Mouse (Mus musculus) embryonic fibroblast, embryonic 13.5 days (primary cell): Measurements from ENCODE around the gene Pctp. TPM values are rescaled to one million over a fixed set of nuclear protein-coding genes. Genes with fewer than 3 reads are reported as not detected.

ENCODE experiments used
- H3K27ac ChIP-seq: 2 replicates; pipeline ENCODE4 v1.5.1; 2012; ENCODE audit warnings: low read length, control low read depth, inconsistent platforms; ENCODE audit not compliant: insufficient read depth
- H3K4me1 ChIP-seq: 2 replicates; pipeline ENCODE4 v1.6.1; 2011; ENCODE audit warnings: low read length; ENCODE audit not compliant: control insufficient read depth, insufficient read depth
- H3K4me3 ChIP-seq: 2 replicates; pipeline ENCODE4 v1.5.1; 2011; ENCODE audit warnings: mild to moderate bottlenecking, control low read depth, low read length; ENCODE audit not compliant: insufficient read depth
- CTCF ChIP-seq: IDR thresholded peaks from 2 replicates; pipeline ENCODE4 v1.5.1; 2011; ENCODE audit warnings: mild to moderate bottlenecking, control low read depth, low read length, moderate library complexity, borderline replicate concordance; ENCODE audit not compliant: insufficient read depth
- POLR2A ChIP-seq: IDR thresholded peaks from 2 replicates; pipeline ENCODE4 v1.6.1; 2011; ENCODE audit warnings: low read depth, mild to moderate bottlenecking, control low read depth, low read length, moderate library complexity
- polyA plus RNA-seq: library from polyadenylated mRNA; stranded (reverse); fragments of >200 nt; gene quantifications from 2 replicates; pipeline ENCODE4 v1.2.4, GENCODE M21; 2011; ENCODE audit warnings: low read depth; ENCODE audit not compliant: missing spikeins, insufficient read length

Pctp gene
- polyA plus RNA-seq, 1 experiment = 3.8 TPM

- TF ChIP-seq POLR2A (no peak), CTCF (no peak)
- Histone ChIP-seq H3K27ac (no peak overlapping the region), H3K4me1 (no peaks in the 10 kb centered on the region), H3K4me3 (no peak overlapping the region)
These were observed 6.3 kb downstream of the Pctp start for GRCm38 (mm10) chr11:89996406-89996805.

- no peak overlapping the region for H3K4me3 ChIP-seq
- H3K4me1 ChIP-seq = no peaks in the 10 kb centered on the region
- TF ChIP-seq CTCF = no peak
- TF ChIP-seq POLR2A = no peak
- H3K27ac ChIP-seq = no peak overlapping the region
These were observed 7.1 kb downstream of the Pctp start for GRCm38 (mm10) chr11:89995596-89995995.

- Histone ChIP-seq H3K4me1 (no peaks in the 10 kb centered on the region), H3K27ac (no peak overlapping the region), H3K4me3 (no peak overlapping the region)
- TF ChIP-seq POLR2A (no peak), CTCF (no peak)
These were observed 8.0 kb downstream of the Pctp start for GRCm38 (mm10) chr11:89994706-89995105.

- no peak for TF ChIP-seq POLR2A
- TF ChIP-seq CTCF = no peak
- Histone ChIP-seq H3K27ac (no peak overlapping the region), H3K4me3 (no peak overlapping the region), H3K4me1 (no peaks in the 10 kb centered on the region)
These were observed 11.0 kb downstream of the Pctp start for GRCm38 (mm10) chr11:89991661-89992060.

GRCm38 (mm10) chr11:89988936-89989589, 13.6 kb downstream of the Pctp start:
- H3K27ac ChIP-seq = no peak overlapping the region
- TF ChIP-seq POLR2A (no peak), CTCF (peak; percentile 69; the same call in 1 of the 2 replicates)
- peaks cover 6% of the 10 kb centered on the region; the same call in 1 of the 2 replicates for H3K4me1 ChIP-seq
- H3K4me3 ChIP-seq = no peak overlapping the region

- Histone ChIP-seq H3K27ac (no peak overlapping the region), H3K4me3 (no peak overlapping the region), H3K4me1 (peaks cover 6% of the 10 kb centered on the region; the same call in 1 of the 2 replicates)
- TF ChIP-seq POLR2A (no peak), CTCF (no peak)
These were observed 16.2 kb downstream of the Pctp start for GRCm38 (mm10) chr11:89986516-89986915.

- H3K4me1 ChIP-seq = peaks cover 6% of the 10 kb centered on the region; the same call in 1 of the 2 replicates
- H3K4me3 ChIP-seq = no peak overlapping the region
- no peak overlapping the region for H3K27ac ChIP-seq
- TF ChIP-seq POLR2A (no peak), CTCF (no peak)
These were observed 17.2 kb downstream of the Pctp start for GRCm38 (mm10) chr11:89985200-89986187.

GRCm38 (mm10) chr11:89984436-89984835, 18.3 kb downstream of the Pctp start:
- H3K4me1 ChIP-seq = peaks cover 6% of the 10 kb centered on the region; the same call in 1 of the 2 replicates
- H3K4me3 ChIP-seq = no peak overlapping the region
- no peak overlapping the region for H3K27ac ChIP-seq
- no peak for TF ChIP-seq POLR2A
- TF ChIP-seq CTCF = no peak

- no peak overlapping the region for H3K4me3 ChIP-seq
- TF ChIP-seq POLR2A (no peak), CTCF (no peak)
These were observed 19.8 kb downstream of the Pctp start for GRCm38 (mm10) chr11:89982918-89983317.

More at GRCm38 (mm10) chr11:89982918-89983317, 19.8 kb downstream of the Pctp start:
- no peak overlapping the region for H3K27ac ChIP-seq
- H3K4me1 ChIP-seq = peaks cover 6% of the 10 kb centered on the region; the same call in 1 of the 2 replicates
